Mouse (Mus musculus) liver, embryonic 12.5 days (tissue): ENCODE measurements around the gene Ms4a8a. TPM values are rescaled to one million over a fixed set of nuclear protein-coding genes. Genes with fewer than 3 reads are reported as not detected.

Source experiments
- polyA plus RNA-seq: library from polyadenylated mRNA; unstranded; fragments of >200 nt; fragmentation: Nextera tagmentation; extraction: Ambion mirVana; gene quantifications from 2 replicates; pipeline ENCODE4 v1.2.1, GENCODE M21; 2016

Gene Ms4a8a
- polyA plus RNA-seq, 1 experiment from 2014 or later: not detected

Other genes starting within 250 kb of the Ms4a8a start
- gene Slc15a3, start 241.4 kb downstream of the Ms4a8a start, polyA plus RNA-seq: 1.0 and 1.2 TPM in 2 replicates
- gene Tmem132a, start 211.2 kb downstream of the Ms4a8a start, polyA plus RNA-seq: 10.6 TPM in 2 replicates
- gene Tmem109, start 199.1 kb downstream of the Ms4a8a start, polyA plus RNA-seq: 28.2 and 28.5 TPM in 2 replicates
- gene Prpf19, start 185.9 kb downstream of the Ms4a8a start, polyA plus RNA-seq: 24.1 and 25.6 TPM in 2 replicates
- gene Zp1, start 160.5 kb downstream of the Ms4a8a start, polyA plus RNA-seq: not detected in 2 replicates
- gene Ptgdr2, start 143.9 kb downstream of the Ms4a8a start, polyA plus RNA-seq: 0.05 and 0.06 TPM in 2 replicates
- 31.9 and 32.9 TPM in 2 replicates for gene Ccdc86, start 131.8 kb downstream of the Ms4a8a start, polyA plus RNA-seq
- not detected in 2 replicates for gene Ms4a10, start 106.4 kb downstream of the Ms4a8a start, polyA plus RNA-seq
- not detected in 2 replicates for gene Ms4a15, start 87.9 kb downstream of the Ms4a8a start, polyA plus RNA-seq
- gene Ms4a18, start 63.1 kb downstream of the Ms4a8a start, polyA plus RNA-seq: not detected in 2 replicates
- not detected in 2 replicates for gene 1700017D01Rik, start 49.8 kb upstream of the Ms4a8a start, polyA plus RNA-seq
- gene 1700025F22Rik, start 84.2 kb upstream of the Ms4a8a start, polyA plus RNA-seq: not detected in 2 replicates
- not detected in 2 replicates for gene Ms4a13, start 115.6 kb upstream of the Ms4a8a start, polyA plus RNA-seq
- not detected in 2 replicates for gene Ms4a12, start 151.3 kb upstream of the Ms4a8a start, polyA plus RNA-seq
- gene Ms4a1, start 185.1 kb upstream of the Ms4a8a start, polyA plus RNA-seq: not detected in 2 replicates
- not detected in 2 replicates for gene Ms4a5, start 202.8 kb upstream of the Ms4a8a start, polyA plus RNA-seq
- gene Ms4a14, start 233.4 kb upstream of the Ms4a8a start, polyA plus RNA-seq: not detected in 2 replicates